Mouse (Mus musculus) brain, embryonic 14.5 days (tissue): Measurements from ENCODE around the gene Atp2b4. TPM values are rescaled to one million over a fixed set of nuclear protein-coding genes. Genes with fewer than 3 reads are reported as not detected.
"Not testable (repeated sequence)": the region's sequence is repeated elsewhere in the genome, so short reads cannot be mapped to it uniquely, and the experiment has no call there.

Experiments
- DNase-seq: peaks from one replicate; pipeline ENCODE4 v3.0.0-alpha.2; 2011; ENCODE audit warnings: low read depth
- CTCF ChIP-seq: fragments of 200-500 bp; IDR thresholded peaks from 2 replicates; pipeline ENCODE4 v1.5.1; 2012; ENCODE audit warnings: inconsistent platforms, mild to moderate bottlenecking, moderate library complexity, borderline replicate concordance; ENCODE audit not compliant: insufficient read depth, insufficient read length; ENCODE audit errors: extremely low read depth
- POLR2A ChIP-seq: fragments of 200-500 bp; IDR thresholded peaks from 2 replicates; pipeline ENCODE4 v1.6.1; 2012; ENCODE audit warnings: mild to moderate bottlenecking, inconsistent platforms, borderline replicate concordance; ENCODE audit not compliant: poor library complexity, insufficient read depth, insufficient read length, severe bottlenecking; ENCODE audit errors: extremely low read depth
- polyA plus RNA-seq: library from polyadenylated mRNA; depleted of rRNA; stranded (reverse); fragments of >200 nt; gene quantifications from 2 replicates; pipeline ENCODE4 v1.2.3, GENCODE M21; 2012

Atp2b4 gene
- polyA plus RNA-seq, 1 experiment = 25.0 TPM

- no peak for DNase-seq
- no peak for TF ChIP-seq CTCF
Observed at GRCm38 (mm10) chr1:133710895-133711294, 89.9 kb downstream of the Atp2b4 start.

- no peak for DNase-seq
- TF ChIP-seq POLR2A (no peak), CTCF (no peak)
Observed at GRCm38 (mm10) chr1:133709292-133709691, 91.5 kb downstream of the Atp2b4 start.

DNA sequence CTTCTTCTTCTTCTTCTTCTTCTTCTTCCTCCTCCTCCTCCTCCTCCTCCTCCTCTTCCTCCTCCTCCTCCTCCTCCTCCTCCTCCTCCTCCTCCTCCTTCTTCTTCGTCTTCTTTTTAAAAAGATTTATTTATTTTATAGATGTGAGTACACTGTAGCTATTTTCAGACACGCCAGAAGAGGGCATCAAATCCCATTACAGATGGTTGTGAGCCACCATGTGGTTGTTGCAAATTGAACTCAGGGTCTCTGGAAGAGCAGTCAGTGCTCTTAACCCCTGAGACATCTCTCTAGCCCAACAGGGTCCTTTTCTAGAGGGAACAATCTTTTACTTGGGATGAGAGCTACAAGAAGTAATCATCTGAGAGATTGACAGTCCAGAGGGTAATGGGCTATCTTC lies 99.0 kb downstream of the Atp2b4 start:
- not testable (repeated sequence) for DNase-seq
- peak; percentile 25; the same call in 1 of the 2 replicates for TF ChIP-seq CTCF

DNA sequence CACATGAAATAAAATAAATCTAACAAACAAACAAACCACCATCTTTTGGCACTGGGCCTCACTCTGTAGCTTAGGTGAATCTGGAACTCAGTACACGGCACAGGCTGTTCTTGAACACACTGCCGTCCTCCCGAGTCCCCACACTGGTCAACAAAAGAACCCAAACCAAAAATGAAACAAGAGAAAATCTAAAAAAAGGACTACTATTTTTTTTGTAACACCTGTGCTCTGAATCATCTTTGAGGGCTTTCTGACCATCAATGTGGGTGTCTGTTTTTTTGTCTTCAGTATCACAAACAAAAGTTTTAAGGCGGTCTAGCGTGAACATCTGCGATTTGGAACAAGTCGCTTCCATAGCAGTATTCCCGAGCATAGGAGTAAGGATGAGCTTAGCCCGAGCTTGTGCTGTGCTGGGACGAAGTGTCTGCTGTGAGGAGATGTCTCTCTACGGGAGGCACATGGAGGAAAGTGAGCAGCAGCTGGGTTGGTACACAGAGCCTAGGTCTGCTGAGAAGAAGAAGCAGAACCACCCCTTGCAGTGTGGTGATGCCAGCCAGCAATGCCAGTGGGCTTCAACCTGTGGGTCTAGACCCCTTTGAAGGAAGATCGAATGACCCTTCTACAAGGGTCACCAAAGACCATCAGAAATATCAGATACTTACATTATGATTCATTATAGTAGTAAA lies 102.8 kb downstream of the Atp2b4 start:
- no peak for DNase-seq
- TF ChIP-seq CTCF = no peak
- no peak for TF ChIP-seq POLR2A

GRCm38 (mm10) chr1:133695901-133696300 lies 104.9 kb downstream of the Atp2b4 start:
- peak; percentile 75 for DNase-seq
- TF ChIP-seq CTCF (no peak), POLR2A (no peak)

- no peak for DNase-seq
- no peak for TF ChIP-seq POLR2A
- no peak for TF ChIP-seq CTCF
Observed at GRCm38 (mm10) chr1:133694876-133695275, 106.0 kb downstream of the Atp2b4 start.

DNA sequence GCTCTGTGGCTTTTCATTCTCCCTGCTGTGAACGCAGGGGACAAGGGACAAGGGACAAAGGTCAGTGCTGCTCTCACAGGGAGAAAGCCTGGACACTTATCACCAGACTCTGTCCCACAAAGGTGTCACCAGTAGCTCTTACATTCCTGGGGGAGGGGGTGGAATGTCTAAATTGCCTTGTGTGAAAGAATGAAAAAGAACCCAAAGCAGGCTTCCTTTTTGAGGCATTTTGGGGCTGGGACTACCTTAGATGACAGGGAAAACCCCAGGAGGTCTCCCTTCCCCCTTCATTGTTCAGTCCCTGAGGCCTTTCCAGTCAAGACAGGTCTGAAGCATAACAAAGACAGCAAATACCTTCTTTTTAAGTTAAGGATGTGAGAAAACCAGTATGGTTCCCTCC lies 106.5 kb downstream of the Atp2b4 start:
- no peak for DNase-seq
- TF ChIP-seq CTCF (no peak), POLR2A (no peak)

DNA sequence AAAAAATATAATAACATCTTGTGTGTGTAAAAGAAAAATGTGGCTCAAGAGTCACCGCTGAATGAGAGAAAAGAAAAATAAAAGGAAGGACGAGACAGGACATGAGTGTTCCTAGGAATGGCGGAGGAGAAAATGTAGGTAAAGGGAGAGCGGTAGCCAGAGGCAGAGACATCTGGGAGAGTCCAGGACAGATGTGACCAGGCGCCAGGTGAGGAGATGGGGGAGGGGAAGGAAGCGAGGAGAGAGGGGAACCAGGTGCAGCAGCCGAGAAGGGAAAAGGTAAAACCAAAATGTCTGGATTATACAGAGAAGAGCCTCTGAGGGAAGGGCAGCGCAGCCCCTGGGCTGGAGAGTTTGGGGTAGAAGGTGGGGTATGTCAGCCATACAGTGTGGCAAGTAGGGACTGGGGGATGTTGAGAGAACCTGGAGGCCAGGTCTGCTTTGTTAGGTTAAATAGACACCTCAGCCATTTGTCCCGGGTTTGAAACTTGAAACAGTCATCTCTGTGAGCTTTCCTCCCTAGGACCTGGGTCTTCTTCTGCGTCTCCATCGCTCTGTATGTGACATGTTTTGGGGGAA lies 107.2 kb downstream of the Atp2b4 start:
- no peak for DNase-seq
- no peak for TF ChIP-seq CTCF
- no peak for TF ChIP-seq POLR2A

DNA sequence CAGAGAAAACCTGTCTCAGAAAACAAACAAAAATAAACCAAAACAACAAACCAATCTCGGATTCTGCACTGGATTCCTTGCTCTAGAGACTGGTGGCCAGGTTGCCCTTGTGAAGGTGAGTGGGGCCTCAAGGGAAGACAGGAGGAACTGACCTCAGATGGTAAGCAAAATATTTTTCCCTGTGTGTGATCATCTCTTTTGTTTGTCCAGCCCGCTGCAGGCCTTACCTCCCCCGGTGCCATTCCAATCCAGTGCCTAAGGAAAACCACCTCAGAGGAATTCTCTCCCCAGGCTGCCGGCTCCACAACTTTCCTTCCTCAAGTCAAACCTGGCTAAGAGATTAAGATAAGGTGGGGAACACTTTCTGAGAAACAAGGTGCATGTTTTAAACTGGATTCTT lies 108.6 kb downstream of the Atp2b4 start:
- TF ChIP-seq CTCF = no peak
- DNase-seq = no peak

GRCm38 (mm10) chr1:133691046-133691445 lies 109.8 kb downstream of the Atp2b4 start:
- TF ChIP-seq CTCF (no peak), POLR2A (no peak)
- DNase-seq = no peak

- TF ChIP-seq CTCF (no peak), POLR2A (no peak)
Observed at GRCm38 (mm10) chr1:133689897-133690296, 110.9 kb downstream of the Atp2b4 start, which contains the start of gene Lax1. Gene Lax1, minus strand, starts transcription at chr1:133690108.

DNA sequence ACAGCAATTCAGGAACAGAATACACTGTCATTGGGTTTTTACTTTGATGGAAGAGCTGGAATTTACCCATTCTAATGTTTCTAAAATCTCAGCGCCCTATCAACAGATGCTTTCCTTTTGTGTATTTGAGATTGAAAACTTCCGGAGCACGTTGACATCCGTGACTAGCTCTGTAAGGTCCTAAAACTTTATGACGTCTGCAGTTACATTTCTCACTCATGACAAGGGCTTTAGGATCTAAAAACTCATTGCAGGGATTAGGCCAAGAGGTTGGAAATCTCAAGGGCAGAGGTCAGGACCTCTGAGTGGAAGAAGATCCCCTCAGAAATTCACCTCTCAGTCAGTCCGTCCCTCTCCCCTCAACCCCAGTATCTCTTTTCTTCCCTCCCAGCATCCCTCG lies 112.5 kb downstream of the Atp2b4 start:
- no peak for DNase-seq
- no peak for TF ChIP-seq CTCF
- no peak for TF ChIP-seq POLR2A

More at GRCm38 (mm10) chr1:133689897-133690296, 110.9 kb downstream of the Atp2b4 start, which contains the start of gene Lax1:
- DNase-seq = no peak
